Mouse (Mus musculus): ENCODE results near the gene Slc34a2.

The Slc34a2 gene

DNA sequence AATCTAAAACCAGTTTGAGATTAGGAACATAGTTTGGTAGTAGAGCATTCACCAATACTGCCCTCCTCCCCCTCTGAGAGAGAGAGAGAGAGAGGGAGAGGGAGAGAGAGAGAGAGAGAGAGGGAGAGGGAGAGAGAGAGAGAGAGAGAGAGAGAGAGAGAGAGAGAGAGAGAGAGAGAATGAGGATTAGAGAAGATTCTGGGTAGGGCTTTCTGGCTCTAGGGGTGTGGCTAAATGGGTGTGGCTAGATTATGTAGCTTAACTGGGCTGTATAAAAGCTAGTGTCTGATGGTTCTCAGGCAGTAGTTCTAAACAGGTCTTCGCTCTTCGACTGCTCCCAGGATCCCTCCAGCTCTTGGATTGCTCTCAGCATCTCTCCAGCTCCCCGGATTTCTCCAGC lies at the start of gene Slc34a2:
Gene Slc34a2 (plus strand): TSS at position 301 of the 400 bp plus-strand sequence.
- no peak for DNase-seq

DNA sequence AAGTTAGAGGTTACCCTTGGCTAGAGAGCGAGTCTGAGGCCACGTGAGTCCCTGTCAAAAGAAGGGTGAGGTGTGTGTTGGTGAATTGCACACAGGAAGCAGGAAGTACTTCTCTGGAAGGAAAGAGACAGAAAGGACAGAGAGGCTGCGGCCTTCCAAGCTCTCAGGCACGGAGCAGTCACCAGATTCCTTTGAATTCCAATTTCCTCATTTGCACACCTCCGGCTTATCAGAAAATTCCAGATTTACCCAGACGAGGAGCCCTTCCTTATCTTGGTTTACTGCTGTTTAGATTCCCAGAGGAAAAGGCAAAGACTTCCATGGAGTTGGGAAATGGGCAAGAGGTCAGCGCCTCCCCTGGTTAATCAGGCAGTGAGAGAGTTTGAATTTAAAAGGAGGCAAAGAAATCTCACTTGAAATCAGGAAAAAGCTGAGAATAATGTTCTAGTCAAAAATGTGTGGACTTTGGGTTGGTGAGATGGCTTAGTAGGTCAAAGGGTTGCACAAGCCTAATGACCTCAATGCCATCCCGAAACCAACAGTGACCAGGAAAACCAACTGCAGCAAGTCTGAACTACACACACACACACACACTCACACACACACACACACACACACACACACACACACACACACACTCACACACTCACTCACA lies 47.1 kb upstream of the Slc34a2 start:
- DNase-seq: no peak

DNA sequence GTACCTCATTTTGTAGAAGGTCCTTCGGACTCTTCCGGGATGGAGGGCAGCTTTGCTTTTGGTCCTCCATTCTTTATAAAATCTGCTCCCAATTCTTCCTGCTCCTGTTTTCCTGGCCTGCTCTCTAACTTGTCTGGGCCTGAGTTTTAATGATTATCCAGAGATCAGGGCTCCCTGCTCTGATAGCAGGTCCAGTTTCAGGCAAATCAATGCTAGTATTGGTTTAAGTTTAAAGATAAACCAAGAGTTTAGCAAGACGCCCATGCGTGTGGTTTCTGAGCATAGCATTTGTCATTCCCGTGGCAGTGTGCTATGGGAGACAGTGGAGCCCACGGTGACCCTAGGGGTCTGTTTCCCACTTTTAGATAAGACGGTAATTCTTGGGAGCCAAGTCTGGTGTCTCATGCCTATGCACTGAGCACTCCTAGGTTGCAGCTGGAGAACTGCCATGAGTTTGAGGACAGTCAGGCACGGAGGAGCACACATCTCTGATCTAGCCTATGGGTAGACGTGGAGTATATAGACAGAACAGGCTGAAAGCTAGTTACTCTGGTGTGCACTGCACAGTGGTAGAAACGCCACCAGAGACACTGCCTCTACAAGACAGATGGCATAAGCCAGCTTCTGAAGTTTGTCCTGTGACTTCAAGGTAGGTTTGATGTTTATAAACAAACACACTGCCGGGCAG lies 45.5 kb upstream of the Slc34a2 start:
- DNase-seq: peak in 1 of 2 experiments; percentile 16

DNA sequence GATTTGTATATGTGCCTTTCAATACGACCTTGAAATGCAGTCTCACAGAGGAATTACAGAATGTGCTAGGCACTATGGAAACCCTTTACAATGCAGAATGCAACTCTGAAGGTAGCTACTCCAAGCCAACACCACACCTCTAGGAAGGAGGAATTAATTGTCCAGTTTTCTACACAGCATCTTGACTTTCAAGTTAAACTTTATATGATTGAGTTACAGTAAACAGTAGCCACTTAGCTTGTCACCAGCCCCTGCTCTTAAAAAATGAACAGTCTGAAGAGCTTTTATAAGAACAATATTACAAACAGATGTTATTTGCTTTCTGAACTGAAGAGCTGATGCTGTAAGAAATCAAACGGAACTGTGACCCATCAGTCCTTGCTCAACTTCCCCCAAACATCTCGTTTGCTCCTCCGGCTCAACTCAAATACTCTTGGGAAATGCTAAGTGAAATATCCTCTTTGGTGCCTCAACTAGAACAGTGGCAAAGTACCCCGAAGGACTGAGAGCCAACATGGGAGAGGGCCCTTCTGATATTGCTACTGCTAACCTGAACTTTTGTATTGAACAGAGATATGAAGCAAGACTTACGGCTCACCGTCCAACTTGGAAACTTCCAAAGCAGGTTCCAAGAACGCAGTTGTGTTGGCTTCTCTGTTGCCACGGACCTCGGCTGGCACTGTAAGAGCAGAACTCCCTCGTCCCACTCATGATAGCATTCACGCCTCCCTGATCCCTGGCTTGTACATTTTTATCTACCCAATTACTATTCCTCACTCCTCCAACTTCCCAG lies 44.2 kb upstream of the Slc34a2 start:
- peak in 1 of 2 experiments; percentile 46 for DNase-seq

DNA sequence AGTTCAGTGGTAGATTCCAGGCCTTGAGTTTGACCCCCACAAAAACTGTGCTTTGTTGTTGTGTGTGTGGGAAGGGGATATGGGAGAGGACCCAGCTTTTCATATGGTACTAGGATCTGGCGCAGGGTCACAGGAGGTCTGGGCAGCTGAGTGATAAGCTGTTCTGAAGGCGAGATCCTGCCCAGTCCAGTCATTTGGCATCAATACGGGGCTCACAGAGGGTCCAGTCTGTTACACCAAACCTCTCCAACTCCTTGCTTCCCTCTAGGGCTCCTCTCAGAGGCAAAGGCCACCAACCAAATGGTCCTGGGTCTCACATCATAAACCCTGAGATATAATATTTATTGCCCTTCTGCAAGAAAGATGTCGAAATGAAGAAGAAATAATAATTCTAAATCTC lies 42.4 kb upstream of the Slc34a2 start:
- peak; percentile 79 to 80 for DNase-seq

DNA sequence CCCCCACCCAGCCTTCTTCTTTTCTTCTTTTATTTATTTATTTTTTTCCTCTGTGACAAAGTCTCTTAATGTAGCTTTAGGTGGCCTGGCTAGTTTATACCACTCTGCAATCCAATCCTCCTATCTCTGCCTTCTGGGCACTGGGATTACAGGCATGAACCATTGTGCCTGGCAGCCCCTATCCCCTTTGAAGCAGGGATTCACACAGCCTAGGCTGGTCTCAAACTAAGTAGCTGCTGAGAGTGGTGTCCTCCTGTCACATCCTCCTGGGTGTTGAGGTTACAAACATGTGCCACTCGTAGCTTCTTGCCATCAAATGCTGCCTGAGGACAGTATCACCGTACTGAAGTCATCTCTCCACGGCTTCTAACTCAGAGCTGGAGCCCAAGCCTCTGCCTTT lies 41.7 kb upstream of the Slc34a2 start:
- peak in 1 of 2 experiments; percentile 28 for DNase-seq

DNA sequence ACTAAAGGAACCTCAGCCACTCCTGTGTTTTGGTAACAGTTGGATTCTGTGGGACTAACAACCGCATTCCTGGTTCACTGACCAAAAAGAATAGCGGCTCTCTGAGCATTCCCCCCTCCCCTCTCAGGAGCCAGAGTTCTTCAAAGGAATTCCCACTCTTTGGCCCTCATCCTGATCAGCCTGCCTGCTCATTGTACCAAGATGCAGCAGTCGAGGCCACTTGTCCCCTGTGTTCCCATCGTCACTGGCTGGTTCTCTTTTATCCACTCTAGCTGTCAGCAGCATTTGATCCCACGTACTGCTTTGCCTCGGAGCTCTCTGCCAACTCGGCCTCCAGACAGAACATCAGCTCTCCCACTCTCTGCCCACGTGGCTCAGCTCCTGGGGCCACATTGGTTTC lies 41.3 kb upstream of the Slc34a2 start:
- DNase-seq: peak; percentile 16 to 28

DNA sequence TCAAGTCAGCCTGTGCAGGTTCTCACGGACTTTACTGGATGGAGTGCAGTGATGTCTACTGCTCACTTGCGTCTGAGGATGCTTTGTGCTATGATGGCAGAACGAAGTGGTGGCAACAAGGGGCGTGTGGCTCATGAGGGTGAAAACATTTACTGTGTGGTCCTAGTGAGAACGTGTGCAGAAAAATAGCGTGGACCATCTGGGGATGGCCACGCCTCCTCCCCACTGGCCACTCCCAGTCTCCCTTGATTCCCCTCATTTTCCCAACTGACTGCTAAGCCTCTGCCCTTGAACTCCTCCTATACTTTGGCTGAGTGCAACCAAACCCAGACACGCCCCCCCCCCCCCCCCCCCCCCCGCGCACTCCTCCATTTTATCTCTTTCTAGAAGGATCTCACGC lies 40.8 kb upstream of the Slc34a2 start:
- no peak for DNase-seq

DNA sequence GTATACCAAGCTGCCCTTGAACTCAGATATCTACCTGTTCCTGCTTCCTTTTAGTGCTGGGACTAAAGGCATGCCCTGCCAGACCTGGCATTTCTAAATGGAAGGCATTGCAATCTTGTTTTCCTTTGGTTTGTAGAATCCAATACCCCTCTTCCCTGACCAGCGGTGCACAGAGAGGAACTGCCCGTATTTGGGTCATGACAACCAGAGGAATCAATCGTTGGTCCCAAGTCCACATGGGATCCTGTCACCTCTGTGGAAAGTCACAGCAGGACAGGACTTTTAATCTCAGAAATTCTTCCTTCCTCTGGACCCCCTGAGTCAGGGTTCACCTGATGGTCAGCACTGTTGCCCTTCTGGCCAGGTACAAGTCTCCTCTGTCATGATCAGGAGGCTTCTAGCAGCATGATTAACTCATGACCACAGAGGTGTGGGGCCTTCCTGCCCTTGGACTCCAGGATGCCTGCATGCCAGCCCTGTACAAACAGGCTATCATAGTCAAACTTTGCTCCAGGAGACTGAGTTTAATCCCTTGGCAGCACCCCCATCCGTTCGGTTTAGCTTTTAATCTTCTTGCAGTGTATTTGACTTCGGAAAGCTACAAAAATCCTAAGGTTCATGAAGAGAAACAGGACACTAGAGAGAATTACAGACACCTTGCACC lies 39.7 kb upstream of the Slc34a2 start:
- no peak for DNase-seq

DNA sequence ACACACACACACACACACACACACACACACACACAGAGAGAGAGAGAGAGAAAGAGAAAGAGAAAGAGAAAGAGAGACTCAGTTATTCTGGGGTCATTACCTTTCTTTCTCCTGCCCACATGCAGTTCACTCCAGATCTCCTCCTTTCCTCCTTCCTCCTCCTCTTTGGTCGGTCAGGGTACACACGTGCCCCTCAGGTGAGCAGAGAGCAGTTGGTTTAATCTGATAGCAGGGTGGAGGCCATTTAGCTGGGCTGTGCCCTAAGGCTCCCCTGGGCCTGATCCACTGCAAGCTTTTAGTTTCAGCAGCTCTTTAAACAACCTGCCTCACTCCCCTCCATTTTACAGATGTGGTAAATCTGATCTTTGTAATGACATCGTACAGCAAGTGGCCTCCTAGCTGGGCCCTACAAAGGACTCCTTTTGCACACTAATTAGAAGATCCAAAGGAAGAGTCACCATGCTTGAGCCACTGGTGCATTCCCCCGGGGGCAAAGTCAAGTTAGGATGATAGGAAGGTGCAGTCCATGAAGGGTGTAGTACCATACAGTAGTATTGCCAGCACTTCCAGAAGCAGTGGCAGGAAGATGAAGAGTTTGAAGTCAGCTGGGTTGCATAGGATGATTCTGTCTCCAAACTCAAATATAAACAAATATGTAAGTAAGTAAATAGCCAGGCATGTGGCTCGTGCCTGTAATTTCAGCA lies 37.6 kb upstream of the Slc34a2 start:
- DNase-seq: no peak

DNA sequence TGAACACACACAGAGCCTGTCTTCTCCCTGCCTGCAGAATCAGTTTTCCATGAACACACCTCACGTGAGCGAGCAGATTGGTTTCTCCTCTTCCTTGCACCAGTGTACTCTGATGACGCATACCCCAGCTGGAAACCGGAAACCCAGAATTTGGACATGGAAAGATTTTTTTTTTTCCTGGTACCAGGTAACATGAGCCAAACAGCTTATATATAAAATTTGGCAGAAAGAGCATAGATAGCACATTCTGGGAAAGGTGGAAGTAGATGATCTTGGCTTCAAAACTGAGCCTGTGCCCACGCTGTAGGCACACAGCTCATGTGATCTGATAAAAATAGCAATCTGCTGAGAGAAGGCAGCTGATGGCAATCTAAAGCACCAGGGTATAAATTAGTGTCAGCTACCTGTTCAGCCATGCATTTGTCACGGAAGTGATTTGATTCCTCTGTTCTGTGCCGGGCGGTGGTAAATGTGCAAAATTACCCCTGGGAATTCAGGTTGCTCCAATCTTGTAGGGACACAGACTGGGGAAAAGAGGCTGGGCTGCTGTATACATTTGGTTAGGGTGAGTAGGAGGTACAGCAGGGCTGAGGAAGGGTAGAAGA lies 35.2 kb upstream of the Slc34a2 start:
- peak; percentile 67 to 73 for DNase-seq

DNA sequence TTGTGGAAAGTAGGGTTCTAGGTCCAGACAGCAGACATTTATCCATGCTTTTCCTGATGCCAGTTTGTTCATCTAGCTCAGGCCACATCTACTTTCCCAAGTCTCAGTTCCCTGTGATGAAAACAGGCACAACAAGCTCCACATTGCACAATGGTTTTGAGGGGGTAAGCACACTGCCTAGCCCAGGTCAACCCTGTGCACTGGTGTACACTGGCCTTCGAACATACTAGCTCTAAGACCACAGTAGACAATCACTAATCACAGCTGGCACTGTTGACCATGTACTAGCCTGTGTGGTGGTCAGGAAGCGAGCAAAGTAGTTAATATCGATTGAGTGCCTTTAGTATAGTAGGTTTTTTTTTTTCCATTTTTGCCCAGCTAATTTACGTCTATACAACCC lies 34.4 kb upstream of the Slc34a2 start:
- no peak for DNase-seq

DNA sequence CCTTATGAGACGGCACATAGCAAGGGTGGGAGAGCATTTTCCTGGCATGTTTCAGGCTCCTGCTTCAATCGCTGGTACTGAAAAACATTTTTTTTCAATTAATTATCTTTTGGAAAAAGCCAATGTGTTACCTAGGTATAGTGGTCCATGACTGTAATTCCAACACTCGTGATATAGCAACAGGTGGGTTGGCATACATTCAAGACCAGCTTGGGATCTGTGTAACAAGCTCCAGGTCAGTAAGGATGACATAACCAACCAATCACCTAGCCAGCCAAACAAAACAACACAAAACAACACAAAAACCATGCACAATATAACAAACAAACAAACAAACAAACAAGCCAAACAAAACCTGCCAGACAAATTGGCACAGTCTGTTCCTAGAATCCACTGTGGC lies 33.9 kb upstream of the Slc34a2 start:
- peak; percentile 47 to 71 for DNase-seq

DNA sequence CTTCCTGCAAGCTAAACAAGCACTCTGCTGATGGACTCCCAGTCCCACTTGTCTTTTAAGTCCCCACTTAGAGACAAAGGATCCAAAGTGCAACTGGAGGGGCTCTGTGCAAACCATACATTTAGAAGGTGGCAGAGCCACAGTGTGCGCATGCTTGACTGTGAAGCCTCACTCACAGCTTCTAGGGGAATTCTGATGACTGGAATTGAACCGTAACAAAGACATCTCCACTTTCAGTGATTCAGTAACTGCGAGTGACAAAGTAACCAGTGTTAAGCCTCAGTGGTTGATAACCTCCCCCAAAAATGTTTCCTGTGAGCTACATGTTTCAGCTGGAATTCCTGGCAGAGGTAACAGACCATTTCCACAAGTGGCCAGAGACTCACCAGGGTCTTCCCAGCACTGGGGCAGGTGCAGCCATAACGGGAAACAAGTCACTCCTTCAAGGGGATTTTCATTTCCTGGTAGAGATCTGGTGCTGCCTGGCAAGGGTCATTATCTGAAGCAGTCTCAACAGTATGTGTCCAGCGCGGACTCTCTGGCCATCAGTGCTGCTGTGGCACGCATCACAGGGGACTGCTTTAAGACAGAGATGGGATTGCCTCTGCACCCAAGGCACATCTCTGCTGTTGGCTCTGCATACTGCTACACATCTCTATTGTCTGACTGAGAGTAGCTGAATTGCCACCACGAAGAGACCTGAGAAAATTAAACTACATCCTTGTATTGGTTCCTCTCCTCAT lies 28.7 kb upstream of the Slc34a2 start:
- DNase-seq: no peak

DNA sequence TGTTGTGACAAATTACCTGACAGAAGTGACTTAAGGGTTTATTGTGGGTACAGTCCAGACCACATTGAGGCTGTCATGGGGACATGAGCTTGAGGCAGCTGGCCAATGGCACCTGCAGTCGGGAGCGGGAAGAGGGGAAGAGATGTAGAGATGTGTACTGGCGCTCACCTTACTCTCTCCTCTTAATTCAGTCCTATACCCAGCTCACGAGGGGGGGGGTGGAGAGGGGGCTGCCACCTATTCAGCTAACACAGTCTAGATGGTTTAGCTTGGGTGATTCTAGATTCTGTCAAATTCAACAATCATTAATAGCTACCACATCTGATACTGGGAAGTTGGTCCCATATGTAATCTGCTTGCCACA lies 28.1 kb upstream of the Slc34a2 start:
- DNase-seq: no peak

DNA sequence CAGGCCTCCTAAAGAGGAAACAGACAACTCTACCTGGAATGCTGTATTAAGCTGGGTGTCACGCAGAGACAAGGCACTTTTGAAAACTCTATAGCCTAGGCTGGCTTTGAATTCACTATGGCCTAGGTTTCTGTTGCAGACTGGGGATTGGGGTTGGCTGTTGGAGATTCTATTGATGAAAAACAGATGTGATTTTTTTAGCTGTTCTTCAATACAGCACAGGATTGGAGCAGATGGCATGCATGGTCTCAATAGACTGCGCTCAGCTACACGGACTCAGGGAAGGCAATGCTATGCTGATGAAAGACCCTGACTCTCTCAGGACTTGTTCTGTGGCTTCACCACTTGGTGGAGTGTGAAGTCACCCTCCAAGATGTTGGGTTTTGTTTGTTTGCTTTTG lies 26.6 kb upstream of the Slc34a2 start:
- no peak for DNase-seq

DNA sequence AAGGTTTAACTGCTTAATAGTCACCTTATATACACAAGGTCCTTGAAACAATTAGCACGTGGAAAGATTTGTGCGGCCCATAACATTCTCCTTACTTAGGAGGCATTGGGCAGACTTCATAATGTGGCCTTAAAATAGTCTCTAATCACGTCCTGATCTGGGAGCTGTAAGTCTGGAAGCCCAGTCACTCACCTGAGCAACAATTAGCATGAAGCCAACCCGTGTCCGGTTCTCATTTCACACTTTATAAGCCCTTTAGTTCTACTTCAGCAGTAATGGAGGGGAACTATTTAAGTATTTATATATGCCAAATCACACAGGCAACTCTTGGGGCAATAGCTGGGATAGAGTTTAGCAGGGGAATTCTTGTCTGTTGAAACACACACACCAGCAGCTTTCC lies 21.3 kb upstream of the Slc34a2 start:
- no peak for DNase-seq

DNA sequence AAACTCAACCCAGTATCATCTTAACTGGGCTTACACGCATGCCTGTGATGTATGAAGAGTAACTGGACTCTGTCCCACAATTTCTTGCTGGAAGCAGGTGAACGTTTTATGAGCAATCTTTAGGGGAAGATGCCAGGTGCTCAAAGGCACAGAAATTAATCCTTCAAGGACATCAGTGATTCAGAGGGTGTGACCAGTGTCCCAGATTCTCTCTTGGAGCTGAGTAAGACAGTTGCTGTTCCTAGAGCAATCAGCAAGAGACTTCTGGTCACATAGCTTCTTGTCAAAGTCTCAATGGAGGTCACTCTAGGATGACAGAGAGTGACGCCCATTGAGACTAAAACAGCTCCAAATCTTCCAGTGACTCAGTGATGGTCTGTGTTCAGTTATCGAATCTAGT lies 19.6 kb upstream of the Slc34a2 start:
- no peak for DNase-seq

DNA sequence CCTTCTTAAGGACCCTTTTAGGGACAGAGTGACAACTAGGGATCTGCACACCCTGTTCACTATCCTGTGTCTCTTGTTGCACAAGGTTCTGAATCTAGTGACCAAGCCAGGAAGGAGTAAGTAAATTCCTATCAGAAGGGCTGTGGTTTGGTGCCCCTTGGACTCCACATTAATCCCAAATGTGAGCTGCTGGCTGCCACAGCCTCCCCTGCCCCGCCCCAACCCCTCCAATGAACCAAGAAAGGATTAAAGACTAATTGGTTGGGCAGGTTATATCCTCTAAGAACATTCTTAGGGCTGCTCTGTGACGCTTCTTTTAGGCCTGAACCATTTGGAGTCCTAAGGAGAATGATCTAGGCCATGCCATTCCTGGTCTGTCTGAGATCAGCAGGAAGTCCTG lies 14.4 kb upstream of the Slc34a2 start:
- no peak for DNase-seq

DNA sequence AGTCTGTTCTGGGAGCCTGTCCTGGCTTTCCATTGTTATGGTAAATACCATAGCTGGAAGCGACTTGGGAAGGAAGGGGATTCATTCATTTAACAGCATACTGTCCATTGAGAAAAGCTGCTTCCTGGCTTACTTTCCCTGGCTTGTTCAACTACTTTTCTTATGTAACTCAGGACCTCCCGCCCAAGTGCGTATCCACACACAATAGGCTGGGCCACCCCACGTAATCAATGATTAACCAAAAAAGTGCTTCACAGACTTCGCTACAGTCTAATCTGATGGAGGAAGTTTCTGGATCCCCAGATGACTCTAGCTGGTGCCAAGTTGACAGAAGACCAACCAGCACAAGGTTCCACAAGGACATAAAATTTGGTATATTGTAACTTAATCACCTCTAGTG lies 14.0 kb upstream of the Slc34a2 start:
- no peak for DNase-seq

DNA sequence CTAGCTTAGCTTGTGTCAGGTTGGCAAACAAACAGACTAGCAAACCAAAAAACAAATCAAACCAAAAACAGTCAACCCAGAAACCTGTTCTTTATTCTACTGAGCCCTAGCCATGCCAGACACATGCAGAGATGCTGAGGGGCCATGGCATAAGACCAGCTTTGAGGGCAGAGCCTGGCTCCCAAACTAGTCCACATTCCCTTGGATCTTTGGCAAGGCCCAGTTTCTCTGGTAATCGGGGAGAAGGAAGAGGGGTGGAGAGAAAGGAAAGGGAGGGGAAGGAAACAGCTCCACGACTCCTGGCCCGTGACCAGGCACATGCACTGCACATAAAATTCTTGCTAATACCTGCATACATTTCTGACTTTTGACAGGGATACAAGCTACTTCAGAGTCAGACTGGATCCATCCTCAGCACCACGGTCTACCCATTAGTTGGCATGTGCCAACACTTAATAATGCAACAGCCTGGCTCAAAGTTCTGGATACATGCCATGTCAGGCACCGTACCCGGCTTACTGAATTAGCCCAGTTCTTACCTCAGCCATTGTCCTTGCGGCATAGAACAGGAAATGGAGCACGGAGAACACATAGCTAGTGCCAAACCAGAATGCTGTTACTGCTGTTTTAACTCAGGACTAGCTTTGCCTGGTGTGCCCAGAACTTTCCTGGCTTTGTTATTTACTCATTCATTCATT lies 12.5 kb upstream of the Slc34a2 start:
- DNase-seq: peak; percentile 85
